Comparison of ENCODE assay signal across 8 mouse cellular contexts in the genomic region with DNA sequence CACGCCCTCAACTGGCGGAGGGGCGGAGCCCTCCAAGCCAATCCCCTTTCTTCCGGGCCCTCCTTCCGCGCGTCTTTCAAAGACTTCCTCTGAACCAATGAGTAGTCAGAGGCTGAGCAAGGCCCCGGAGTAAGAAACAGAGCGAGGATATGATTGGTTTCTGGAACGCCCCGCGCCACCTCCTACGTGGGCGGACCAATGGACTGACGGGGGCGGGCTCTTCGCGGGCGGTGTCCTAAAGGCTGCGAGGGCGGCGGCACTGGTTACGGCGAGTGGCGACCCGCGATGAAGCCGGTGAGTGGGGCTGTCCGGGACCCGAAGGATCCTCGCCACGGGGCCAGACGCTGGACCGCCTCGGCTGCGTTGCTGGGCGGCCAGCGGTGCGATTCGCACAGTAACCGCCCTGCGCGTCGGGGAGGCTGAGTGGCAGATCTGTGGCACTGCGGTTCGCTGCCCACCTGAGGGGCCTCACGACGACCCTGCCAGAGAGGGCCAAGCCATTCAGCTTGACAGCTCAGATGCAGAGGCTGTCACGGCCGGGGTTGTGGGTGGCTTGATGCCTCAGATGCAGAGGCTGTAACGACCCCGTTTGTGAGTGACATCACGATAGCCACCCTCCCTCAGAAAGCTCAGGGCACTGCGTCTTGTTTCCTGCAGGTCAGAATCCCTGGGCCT. TPM values are rescaled to one million over a fixed set of nuclear protein-coding genes. Genes with fewer than 3 reads are reported as not detected.
DNase-seq lines count a peak whose midpoint lies in the region; ATAC-seq and TF ChIP-seq lines count a peak whose summit lies in the region.

TSS of gene Cdkn3 (plus strand) at position 187 of the 675 bp plus-strand sequence.

- WGBS in embryonic facial prominence, embryonic 13.5 days, result under 1% methylated on average over 52 of the region's 54 CpGs
- under 1% methylated on average over 54 of the region's 54 CpGs for WGBS in kidney, adult 2 months
- under 1% methylated on average over 54 of the region's 54 CpGs for WGBS in limb, embryonic 12.5 days
- under 1% methylated on average over 54 of the region's 54 CpGs for WGBS in midbrain, embryonic 15.5 days
- WGBS in spleen, adult 2 months, result under 1% methylated on average over 54 of the region's 54 CpGs

- H3K9ac ChIP-seq in embryonic facial prominence, embryonic 13.5 days, result peak within 1 kb of the TSS; percentile 77
- peak within 1 kb of the TSS; percentile 70 for H3K9ac ChIP-seq in limb, embryonic 12.5 days (replicated peaks)
- peak within 1 kb of the TSS; percentile 56 for H3K9ac ChIP-seq in midbrain, embryonic 15.5 days

- peaks cover 13% of the 10 kb centered on the region for H3K4me1 ChIP-seq in embryonic facial prominence, embryonic 13.5 days
- no peaks in the 10 kb centered on the region for H3K4me1 ChIP-seq in kidney, adult 2 months (ENCODE audit: control insufficient read depth, insufficient read depth, low read length)
- peaks cover 12% of the 10 kb centered on the region for H3K4me1 ChIP-seq in limb, embryonic 12.5 days (replicated peaks)
- H3K4me1 ChIP-seq in midbrain, embryonic 15.5 days, result peaks cover 7% of the 10 kb centered on the region; the same call in 1 of the 2 replicates
- H3K4me1 ChIP-seq in spleen, adult 2 months (ENCODE audit: control insufficient read depth, insufficient read depth, insufficient read length), result peaks cover 4% of the 10 kb centered on the region; the same call in 1 of the 2 replicates

- H3K9me3 ChIP-seq in embryonic facial prominence, embryonic 13.5 days, result 0 out of 2 replicates have a peak, but pooled peaks cover 4% of the 10 kb centered on the region
- H3K9me3 ChIP-seq in limb, embryonic 12.5 days, result peaks cover 10% of the 10 kb centered on the region; the same call in 1 of the 2 replicates
- no peaks in the 10 kb centered on the region for H3K9me3 ChIP-seq in midbrain, embryonic 15.5 days

- no peaks in the 10 kb centered on the region for H3K27me3 ChIP-seq in embryonic facial prominence, embryonic 13.5 days
- H3K27me3 ChIP-seq in kidney, adult 2 months (replicated peaks; ENCODE audit: control insufficient read depth, insufficient read depth, low read length), result no peaks in the 10 kb centered on the region
- H3K27me3 ChIP-seq in limb, embryonic 12.5 days, result no peaks in the 10 kb centered on the region
- H3K27me3 ChIP-seq in midbrain, embryonic 15.5 days (replicated peaks), result no peaks in the 10 kb centered on the region
- H3K27me3 ChIP-seq in spleen, adult 2 months (ENCODE audit: control insufficient read depth, insufficient read depth, low read length), result no peaks in the 10 kb centered on the region

- no peak for TF ChIP-seq POLR2A in kidney, adult 2 months (IDR thresholded peaks at IDR 0.05; ENCODE audit: low read depth, low read length)
- no peak for TF ChIP-seq POLR2A in spleen, adult 2 months (IDR thresholded peaks at IDR 0.05; ENCODE audit: low read depth, low read length)

- DNase-seq in 3134 (ENCODE audit: extremely low read depth, insufficient read length, low spot score), result peak; percentile 99
- peak; percentile 95 for DNase-seq in adrenal gland, postnatal 36 days
- peak; percentile 95 to 97 for DNase-seq in heart, adult 18-20 months
- peak; percentile 98 for DNase-seq in kidney, adult 2 months
- peak; percentile 88 to 90 for DNase-seq in spleen, adult 2 months (ENCODE audit: low read depth in 1 of 2, low spot score in 2 of 2)

- TF ChIP-seq CTCF in kidney, adult 2 months (conservative IDR thresholded peaks at IDR 0.05; ENCODE audit: insufficient read depth, insufficient read length, low read depth, low read length), result no peak
- TF ChIP-seq CTCF in spleen, adult 2 months (IDR thresholded peaks at IDR 0.05; ENCODE audit: extremely low read depth, insufficient read depth, insufficient read length, insufficient replicate concordance), result no peak

- peak within 1 kb of the TSS; percentile 92 for H3K4me2 ChIP-seq in embryonic facial prominence, embryonic 13.5 days
- peak within 1 kb of the TSS; percentile 89 for H3K4me2 ChIP-seq in limb, embryonic 12.5 days
- H3K4me2 ChIP-seq in midbrain, embryonic 15.5 days, result peak within 1 kb of the TSS; percentile 85

- H3K4me3 ChIP-seq in embryonic facial prominence, embryonic 13.5 days, result peak within 1 kb of the TSS; percentile 75
- peak within 1 kb of the TSS; percentile 60 for H3K4me3 ChIP-seq in kidney, adult 2 months (ENCODE audit: insufficient read depth, low read depth, low read length)
- peak within 1 kb of the TSS; percentile 73 for H3K4me3 ChIP-seq in limb, embryonic 12.5 days (replicated peaks)
- peak within 1 kb of the TSS; percentile 55 for H3K4me3 ChIP-seq in midbrain, embryonic 15.5 days
- peak within 1 kb of the TSS; percentile 81 for H3K4me3 ChIP-seq in spleen, adult 2 months (ENCODE audit: extremely low read depth, insufficient read depth, insufficient read length)

- ATAC-seq in embryonic facial prominence, embryonic 13.5 days (ENCODE audit: insufficient number of reproducible peaks, insufficient read depth, low FRiP score, low TSS enrichment, low read depth), result peak; percentile 99
- peak; percentile 99 for ATAC-seq in limb, embryonic 12.5 days (ENCODE audit: insufficient number of reproducible peaks, insufficient read depth, low FRiP score, low TSS enrichment, low read depth)
- ATAC-seq in midbrain, embryonic 15.5 days (replicated peaks), result peak; percentile 100

- peak within 1 kb of the TSS; percentile 34 for H3K27ac ChIP-seq in embryonic facial prominence, embryonic 13.5 days
- H3K27ac ChIP-seq in kidney, adult 2 months (ENCODE audit: insufficient read depth, low read depth, low read length), result no peak within 1 kb of the TSS
- H3K27ac ChIP-seq in limb, embryonic 12.5 days, result peak within 1 kb of the TSS; percentile 64; the same call in 1 of the 2 replicates
- H3K27ac ChIP-seq in midbrain, embryonic 15.5 days, result peak within 1 kb of the TSS; percentile 6; the same call in 1 of the 2 replicates
- H3K27ac ChIP-seq in spleen, adult 2 months (ENCODE audit: insufficient read depth, low read length), result peak within 1 kb of the TSS; percentile 19; the same call in 1 of the 2 replicates

- peaks cover 12% of the 10 kb centered on the region; the same call in 1 of the 2 replicates for H3K36me3 ChIP-seq in embryonic facial prominence, embryonic 13.5 days
- no peaks in the 10 kb centered on the region for H3K36me3 ChIP-seq in kidney, adult 2 months (ENCODE audit: control insufficient read depth, insufficient read depth, low read length)
- peaks cover 14% of the 10 kb centered on the region; the same call in 1 of the 2 replicates for H3K36me3 ChIP-seq in limb, embryonic 12.5 days
- H3K36me3 ChIP-seq in midbrain, embryonic 15.5 days (replicated peaks), result no peaks in the 10 kb centered on the region
- H3K36me3 ChIP-seq in spleen, adult 2 months (ENCODE audit: control insufficient read depth, insufficient read depth, low read length), result no peaks in the 10 kb centered on the region

RNA-seq across cellular contexts. Expression of gene Cdkn3, which starts in this region (rescaled TPM):
- total RNA-seq in adrenal gland, postnatal 36 days (2021), result 1 to 10 TPM; 2.7 to 3.0 TPM
- polyA plus RNA-seq in embryonic facial prominence, embryonic 13.5 days (2015; fragmentation: Nextera tagmentation; extraction: Ambion mirVana), result 45.6 and 51.3 TPM in 2 replicates
- total RNA-seq in heart, adult 18-20 months (2021), result under 1 TPM; 0.74 to 0.82 TPM
- polyA plus RNA-seq in kidney, adult 2 months (2012; rRNA removed), result 0.31 and 0.57 TPM in 2 replicates
- 46.4 and 47.6 TPM in 2 replicates for polyA plus RNA-seq in limb, embryonic 12.5 days (2016; fragmentation: Nextera tagmentation; extraction: Ambion mirVana)
- polyA plus RNA-seq in midbrain, embryonic 15.5 days (2015; fragmentation: Nextera tagmentation; extraction: Ambion mirVana), result 8.6 TPM in 2 replicates
- 1.9 and 2.5 TPM in 2 replicates for polyA plus RNA-seq in spleen, adult 2 months (2012; rRNA removed)

Comparison
In these comparisons a context has a peak if more than half of its experiments do, and no peak if none do; other contexts are left out.
1. Peak in DNase-seq in heart, adult 18-20 months; RNA of the gene not detected or under 1 TPM.
2. Peak in DNase-seq and H3K4me3 ChIP-seq in kidney, adult 2 months; RNA of the gene not detected or under 1 TPM.